Mouse (Mus musculus) embryonic facial prominence, embryonic 12.5 days (tissue): Measurements from ENCODE around the gene Mmp28. TPM values are rescaled to one million over a fixed set of nuclear protein-coding genes. Genes with fewer than 3 reads are reported as not detected.

Experiments used
- ATAC-seq: fragments of 200-750 bp; cut with Nextera tagmentation; 2 replicates; pipeline ENCODE4 v1.8.0; 2017; ENCODE audit not compliant: insufficient number of reproducible peaks, insufficient read depth, low FRiP score, low TSS enrichment
- H3K27ac ChIP-seq: fragments of 300-500 bp; sonication (generic); 2 replicates; pipeline ENCODE4 v1.5.1; 2016; ENCODE audit warnings: mild to moderate bottlenecking
- H3K27me3 ChIP-seq: fragments of 300-500 bp; sonication (generic); 2 replicates; pipeline ENCODE4 v1.6.1; 2016; ENCODE audit warnings: mild to moderate bottlenecking, moderate library complexity
- H3K36me3 ChIP-seq: fragments of 300-500 bp; sonication (generic); 2 replicates; pipeline ENCODE4 v1.6.1; 2016; ENCODE audit warnings: mild to moderate bottlenecking
- H3K4me1 ChIP-seq: fragments of 300-500 bp; sonication (generic); 2 replicates; pipeline ENCODE4 v1.6.1; 2016
- H3K4me2 ChIP-seq: fragments of 300-500 bp; sonication (generic); replicated peaks from 2 replicates; pipeline ENCODE4 v1.6.1; 2016; ENCODE audit warnings: mild to moderate bottlenecking, moderate library complexity
- H3K4me3 ChIP-seq: fragments of 300-500 bp; sonication (generic); 2 replicates; pipeline ENCODE4 v1.5.1; 2016; ENCODE audit warnings: mild to moderate bottlenecking
- H3K9ac ChIP-seq: fragments of 300-500 bp; sonication (generic); 2 replicates; pipeline ENCODE4 v1.6.1; 2016; ENCODE audit warnings: mild to moderate bottlenecking, moderate library complexity
- H3K9me3 ChIP-seq: fragments of 300-500 bp; sonication (generic); 2 replicates; pipeline ENCODE4 v1.6.1; 2016; ENCODE audit warnings: mild to moderate bottlenecking, moderate library complexity
- WGBS: fragments of 180-500 bp; shearing (Covaris S2); methylation state at CpG from one replicate; pipeline ENCODE4 v1.1.7; 2016; 5-methylcytosine and 5-hydroxymethylcytosine counted together
- polyA plus RNA-seq: library from polyadenylated mRNA; unstranded; fragments of >200 nt; fragmentation: Nextera tagmentation; extraction: Ambion mirVana; gene quantifications from 2 replicates; pipeline ENCODE4 v1.2.1, GENCODE M21; 2016

Gene Mmp28
- polyA plus RNA-seq, 1 experiment from 2014 or later, result 3.2 TPM

DNA sequence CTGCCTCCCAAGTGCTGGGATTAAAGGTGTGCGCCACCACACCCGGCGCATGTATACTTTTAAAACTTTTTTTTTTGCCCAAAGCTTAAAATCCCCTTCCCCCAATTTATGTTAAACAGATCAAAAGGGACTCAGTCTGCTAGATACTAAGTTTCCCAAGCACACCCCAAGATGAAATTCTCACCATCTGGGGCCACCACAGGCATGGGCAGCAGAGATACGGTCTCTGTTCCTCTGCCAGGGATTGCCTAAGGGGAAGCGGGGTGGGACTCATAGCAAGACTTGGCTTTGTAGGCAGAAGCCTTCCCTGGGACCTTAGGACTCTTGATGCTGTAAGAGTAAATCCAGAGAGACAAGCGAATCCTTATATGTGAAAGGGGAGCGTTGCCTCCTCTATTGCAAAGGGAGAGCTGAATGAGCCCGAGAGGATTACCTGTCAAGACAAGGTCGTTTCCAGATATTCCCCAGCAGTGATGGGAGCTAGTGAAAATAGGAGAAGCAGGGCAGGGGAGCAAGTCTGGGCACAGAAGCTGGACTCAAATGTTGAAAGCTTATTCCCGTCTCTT lies 1.3 kb downstream of the Mmp28 start:
- H3K9ac ChIP-seq, result no peak overlapping the region
- no peak overlapping the region for H3K4me2 ChIP-seq
- ATAC-seq, result no peak

GRCm38 (mm10) chr11:83457912-83458601 lies 4.8 kb downstream of the Mmp28 start:
- Histone ChIP-seq H3K36me3 (no peaks in the 10 kb centered on the region), H3K27ac (no peak overlapping the region), H3K4me1 (peaks cover 5% of the 10 kb centered on the region), H3K9ac (no peak overlapping the region), H3K9me3 (no peaks in the 10 kb centered on the region), H3K4me2 (no peak overlapping the region), H3K4me3 (no peak overlapping the region), H3K27me3 (peaks cover 22% of the 10 kb centered on the region)
- 55% methylated on average over 9 of the region's 9 CpGs for WGBS
- ATAC-seq, result no peak

More for the DNA sequence above, 1.3 kb downstream of the Mmp28 start:
- Histone ChIP-seq H3K36me3 (no peaks in the 10 kb centered on the region), H3K9me3 (no peaks in the 10 kb centered on the region), H3K27me3 (peaks cover 39% of the 10 kb centered on the region), H3K4me1 (no peaks in the 10 kb centered on the region; the same call in 1 of the 2 replicates), H3K4me3 (peak overlapping the region; percentile 46; the same call in 1 of the 2 replicates), H3K27ac (no peak overlapping the region)
- WGBS, result 63% methylated on average over 10 of the region's 10 CpGs

- Histone ChIP-seq H3K27ac (no peak overlapping the region), H3K27me3 (peaks cover 14% of the 10 kb centered on the region), H3K4me3 (no peak overlapping the region), H3K9me3 (no peaks in the 10 kb centered on the region), H3K4me2 (no peak overlapping the region), H3K9ac (no peak overlapping the region), H3K4me1 (peaks cover 5% of the 10 kb centered on the region), H3K36me3 (no peaks in the 10 kb centered on the region)
- 25% methylated on average over 7 of the region's 7 CpGs for WGBS
- no peak for ATAC-seq
Measured at GRCm38 (mm10) chr11:83457257-83457656, 5.6 kb downstream of the Mmp28 start.

DNA sequence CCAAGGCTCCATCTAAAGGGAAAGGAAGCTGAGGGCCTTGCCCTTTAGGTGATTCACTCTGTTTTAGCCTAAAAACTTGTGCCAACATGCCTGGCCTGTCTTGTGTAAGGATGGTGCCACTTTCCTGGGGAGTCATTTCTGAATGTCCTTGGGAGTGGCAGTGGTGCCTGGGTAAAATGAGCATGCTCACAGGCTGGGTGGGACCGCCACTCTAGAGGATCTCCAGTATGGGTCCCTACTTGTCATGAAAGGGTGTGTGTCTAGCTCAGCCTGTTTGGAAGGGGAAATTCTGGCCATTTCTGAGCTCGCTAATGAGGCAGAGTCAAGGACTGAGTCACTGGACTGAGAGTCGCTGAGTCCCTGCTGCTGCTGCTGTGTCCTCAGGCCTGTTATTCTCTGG lies 7.3 kb downstream of the Mmp28 start:
- no peaks in the 10 kb centered on the region for H3K36me3 ChIP-seq
- no peak overlapping the region for H3K4me3 ChIP-seq
- no peak overlapping the region for H3K4me2 ChIP-seq
- ATAC-seq, result no peak
- H3K27me3 ChIP-seq, result peaks cover 5% of the 10 kb centered on the region; the same call in 1 of the 2 replicates
- H3K9ac ChIP-seq, result no peak overlapping the region
- no peaks in the 10 kb centered on the region for H3K9me3 ChIP-seq
- no peak overlapping the region for H3K27ac ChIP-seq
- H3K4me1 ChIP-seq, result peaks cover 5% of the 10 kb centered on the region
- 63% methylated on average over 3 of the region's 3 CpGs for WGBS

DNA sequence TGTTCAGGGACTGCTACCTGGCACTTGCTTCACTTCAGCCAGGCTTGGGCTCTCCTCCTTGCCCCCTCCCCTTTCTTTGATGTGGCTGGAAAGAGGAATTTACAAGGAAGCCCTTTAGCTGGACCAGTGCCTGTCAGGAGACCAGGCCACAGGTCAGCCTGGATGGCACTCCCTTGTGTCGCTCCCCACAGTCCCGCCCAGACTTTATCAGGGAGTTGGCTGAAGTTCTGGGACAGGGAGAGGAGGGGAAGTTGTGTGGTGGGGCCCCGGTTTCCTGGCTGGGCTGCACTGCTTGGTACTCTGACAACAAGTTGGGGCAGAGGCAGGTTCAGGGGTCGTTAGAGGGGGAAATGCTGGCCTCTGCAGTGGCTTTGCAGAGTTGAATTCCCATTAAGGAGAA lies 8.3 kb downstream of the Mmp28 start:
- Histone ChIP-seq H3K27ac (no peak overlapping the region), H3K4me2 (no peak overlapping the region), H3K36me3 (no peaks in the 10 kb centered on the region), H3K27me3 (no peaks in the 10 kb centered on the region), H3K9me3 (no peaks in the 10 kb centered on the region), H3K4me3 (no peak overlapping the region), H3K9ac (no peak overlapping the region), H3K4me1 (peaks cover 5% of the 10 kb centered on the region)
- 19% methylated on average over 4 of the region's 4 CpGs for WGBS
- no peak for ATAC-seq

GRCm38 (mm10) chr11:83451281-83451680 lies 11.6 kb downstream of the Mmp28 start:
- WGBS, result 81% methylated on average over 10 of the region's 10 CpGs
- Histone ChIP-seq H3K4me1 (peaks cover 20% of the 10 kb centered on the region), H3K27ac (no peak overlapping the region), H3K9ac (no peak overlapping the region), H3K4me2 (no peak overlapping the region), H3K9me3 (no peaks in the 10 kb centered on the region), H3K36me3 (no peaks in the 10 kb centered on the region), H3K4me3 (no peak overlapping the region), H3K27me3 (peaks cover 6% of the 10 kb centered on the region)
- no peak for ATAC-seq

DNA sequence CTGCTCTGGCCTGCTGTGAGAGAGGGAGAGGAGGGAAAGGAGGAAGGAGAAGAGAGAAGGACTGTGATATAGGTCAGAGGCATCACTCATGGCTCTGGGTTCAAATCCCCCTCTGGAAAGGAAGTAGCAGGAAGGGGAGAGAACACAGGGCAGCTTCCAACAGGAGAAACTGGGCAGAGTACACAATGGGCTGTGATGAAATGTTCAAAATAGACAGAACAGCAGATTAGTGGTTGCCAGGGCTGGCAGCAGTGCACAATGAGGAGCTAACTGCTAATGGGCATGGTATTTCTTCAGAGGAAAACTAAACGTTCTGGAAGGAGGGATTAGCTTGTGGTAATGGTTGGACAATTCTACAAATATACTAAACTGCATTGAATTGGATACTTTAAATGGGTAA lies 12.3 kb downstream of the Mmp28 start:
- Histone ChIP-seq H3K9me3 (no peaks in the 10 kb centered on the region), H3K27me3 (peaks cover 8% of the 10 kb centered on the region), H3K4me1 (peaks cover 20% of the 10 kb centered on the region), H3K27ac (no peak overlapping the region), H3K9ac (no peak overlapping the region), H3K4me3 (no peak overlapping the region), H3K36me3 (no peaks in the 10 kb centered on the region), H3K4me2 (no peak overlapping the region)
- 32% methylated on average over 1 of the region's 1 CpGs for WGBS
- ATAC-seq, result no peak

GRCm38 (mm10) chr11:83449298-83449697 lies 13.6 kb downstream of the Mmp28 start:
- Histone ChIP-seq H3K27me3 (peaks cover 21% of the 10 kb centered on the region), H3K4me3 (no peak overlapping the region), H3K4me2 (no peak overlapping the region), H3K36me3 (no peaks in the 10 kb centered on the region), H3K9me3 (no peaks in the 10 kb centered on the region), H3K4me1 (peaks cover 22% of the 10 kb centered on the region), H3K9ac (no peak overlapping the region), H3K27ac (no peak overlapping the region)
- no peak for ATAC-seq
- WGBS, result 18% methylated on average over 4 of the region's 4 CpGs

DNA sequence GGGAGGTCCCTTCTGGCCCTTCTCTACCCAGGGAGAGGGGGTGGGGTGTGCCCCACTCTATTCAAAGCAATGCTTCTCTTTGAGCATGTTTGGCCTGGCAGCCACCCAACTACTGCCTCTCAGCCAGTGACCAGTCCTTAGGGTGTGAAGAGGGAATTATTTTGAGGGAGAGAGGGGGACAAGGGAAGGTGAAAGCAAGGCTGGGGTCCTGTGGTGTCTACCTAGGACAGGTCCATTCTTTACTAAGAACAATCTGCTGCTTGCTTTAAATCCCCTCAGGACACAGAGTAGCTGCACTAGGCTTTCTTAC lies 14.0 kb downstream of the Mmp28 start:
- Histone ChIP-seq H3K27ac (peak overlapping the region; percentile 50; the same call in 1 of the 2 replicates), H3K36me3 (no peaks in the 10 kb centered on the region), H3K27me3 (peaks cover 25% of the 10 kb centered on the region), H3K4me2 (no peak overlapping the region), H3K4me3 (no peak overlapping the region), H3K4me1 (peaks cover 22% of the 10 kb centered on the region), H3K9me3 (no peaks in the 10 kb centered on the region), H3K9ac (no peak overlapping the region)
- ATAC-seq, result no peak

DNA sequence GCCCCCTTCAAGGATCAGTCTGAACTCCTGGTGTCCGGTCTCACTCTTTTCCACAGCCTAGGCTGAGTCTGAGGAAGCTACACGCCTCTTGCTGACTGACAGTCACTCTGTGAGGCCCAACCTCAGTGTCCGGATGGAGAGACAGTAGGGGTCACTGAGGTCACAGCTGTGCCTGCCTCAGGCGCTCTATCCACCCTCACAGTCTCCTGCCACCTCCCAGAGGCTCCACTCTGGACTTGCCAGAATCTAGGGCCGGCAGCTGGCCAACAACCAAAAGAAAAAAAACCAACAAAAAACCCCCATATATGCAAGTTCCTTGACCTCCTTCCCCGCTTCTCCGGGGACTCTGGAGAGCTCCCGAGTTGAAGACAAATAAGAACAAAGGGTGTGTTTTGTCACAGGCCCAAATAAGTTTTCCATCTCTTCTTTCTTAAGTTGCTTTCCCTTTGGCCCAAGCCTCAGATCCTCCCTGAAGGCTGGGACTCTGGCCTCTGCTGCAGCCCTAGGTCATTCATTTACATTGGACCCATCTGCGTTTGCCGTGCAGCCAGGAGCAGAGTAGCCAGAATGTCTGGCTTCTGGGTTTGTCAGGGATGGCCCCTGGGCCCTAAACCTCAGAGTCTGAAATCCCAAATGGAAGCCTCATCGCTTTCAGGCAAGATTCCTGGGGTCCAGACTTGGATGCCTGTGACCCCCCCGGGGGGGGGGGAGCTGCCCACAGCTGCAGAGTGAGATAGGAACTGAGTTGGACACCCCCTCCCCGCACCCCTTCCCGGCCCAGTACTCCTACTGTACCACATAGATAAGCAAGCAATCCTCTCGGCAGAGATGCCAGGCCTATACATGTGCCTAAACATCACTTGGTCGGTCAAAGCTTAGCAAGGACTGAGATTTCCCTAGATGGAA lies 14.6 kb downstream of the Mmp28 start:
- H3K4me3 ChIP-seq, result no peak overlapping the region
- H3K4me1 ChIP-seq, result peaks cover 22% of the 10 kb centered on the region
- H3K27ac ChIP-seq, result peak overlapping the region; percentile 50
- no peaks in the 10 kb centered on the region for H3K36me3 ChIP-seq
- peaks cover 31% of the 10 kb centered on the region for H3K27me3 ChIP-seq
- no peaks in the 10 kb centered on the region for H3K9me3 ChIP-seq
- ATAC-seq, result no peak
- H3K9ac ChIP-seq, result no peak overlapping the region; the same call in 1 of the 2 replicates
- WGBS, result 26% methylated on average over 16 of the region's 16 CpGs
- no peak overlapping the region for H3K4me2 ChIP-seq

- peaks cover 38% of the 10 kb centered on the region for H3K27me3 ChIP-seq
- H3K4me3 ChIP-seq, result no peak overlapping the region
- no peaks in the 10 kb centered on the region for H3K36me3 ChIP-seq
- ATAC-seq, result no peak
- no peak overlapping the region for H3K9ac ChIP-seq
- peaks cover 25% of the 10 kb centered on the region for H3K4me1 ChIP-seq
- H3K4me2 ChIP-seq, result no peak overlapping the region
- 57% methylated on average over 10 of the region's 10 CpGs for WGBS
- no peak overlapping the region for H3K27ac ChIP-seq
- no peaks in the 10 kb centered on the region for H3K9me3 ChIP-seq
Measured at GRCm38 (mm10) chr11:83447612-83448011, 15.3 kb downstream of the Mmp28 start.

DNA sequence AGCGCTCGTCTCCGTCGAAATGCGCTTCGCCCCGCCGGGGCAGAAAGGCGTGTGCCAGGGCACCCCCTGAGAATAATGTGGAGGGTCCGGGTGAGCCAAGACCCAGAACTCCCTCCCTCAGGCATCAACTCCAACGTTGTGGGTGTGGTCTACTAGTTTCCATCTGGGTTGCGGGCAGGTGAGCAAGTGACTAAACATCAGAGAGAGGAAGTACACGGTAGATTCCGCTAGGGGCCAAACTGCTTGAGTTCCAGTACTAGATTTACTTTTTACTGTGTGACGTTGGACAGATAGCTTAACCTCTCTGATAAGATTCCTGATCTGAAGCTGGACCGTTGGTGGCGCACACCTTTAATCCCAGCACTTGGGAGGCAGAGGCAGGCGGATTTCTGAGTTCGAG lies 17.9 kb downstream of the Mmp28 start:
- Histone ChIP-seq H3K27ac (no peak overlapping the region), H3K27me3 (peaks cover 56% of the 10 kb centered on the region), H3K9ac (0 out of 2 replicates have a peak overlapping the region, but pooled peaks have one; percentile 5), H3K36me3 (no peaks in the 10 kb centered on the region), H3K4me3 (0 out of 2 replicates have a peak overlapping the region, but pooled peaks have one; percentile 2), H3K9me3 (no peaks in the 10 kb centered on the region), H3K4me2 (peak overlapping the region; percentile 42), H3K4me1 (peaks cover 25% of the 10 kb centered on the region)
- 25% methylated on average over 19 of the region's 19 CpGs for WGBS
- no peak for ATAC-seq
